In genomic region chr10:24111116-24111778, GRCm38 (mm10) we compare ENCODE assay signal across 9 mouse cellular contexts. TPM values are rescaled to one million over a fixed set of nuclear protein-coding genes. Genes with fewer than 3 reads are reported as not detected.
DNase-seq lines count a peak whose midpoint lies in the region; ATAC-seq and TF ChIP-seq lines count a peak whose summit lies in the region.
"Had no signal": no experiment of that assay in that cellular context is flagged by ENCODE, and none has a peak within 500 bp of the region (broad histone marks: within the 10 kb centered on the region; RNA-seq: fewer than 3 reads in every experiment).

No protein-coding gene starts in this region.

- peak; percentile 71 for TF ChIP-seq CTCF in forebrain, postnatal 0 days (IDR thresholded peaks at IDR 0.05; ENCODE audit: low read depth)
- TF ChIP-seq CTCF in lung, embryonic 14.5 days (IDR thresholded peaks at IDR 0.05; ENCODE audit: low read depth), result peak; percentile 83

- H3K9ac ChIP-seq in forebrain, postnatal 0 days, result no peak overlapping the region
- H3K9ac ChIP-seq in forebrain, embryonic 16.5 days (replicated peaks; ENCODE audit: low read depth, low read length), result no peak overlapping the region
- H3K9ac ChIP-seq in neural tube, embryonic 15.5 days (replicated peaks), result no peak overlapping the region
- H3K9ac ChIP-seq in lung, embryonic 14.5 days, result no peak overlapping the region

- H3K9me3 ChIP-seq in forebrain, postnatal 0 days (ENCODE audit: low read length), result no peaks in the 10 kb centered on the region
- H3K9me3 ChIP-seq in forebrain, embryonic 16.5 days (ENCODE audit: control insufficient read depth, low read length), result no peaks in the 10 kb centered on the region
- no peaks in the 10 kb centered on the region for H3K9me3 ChIP-seq in neural tube, embryonic 15.5 days (replicated peaks)
- H3K9me3 ChIP-seq in lung, embryonic 14.5 days (ENCODE audit: low read depth, low read length), result no peaks in the 10 kb centered on the region

- ATAC-seq in forebrain, postnatal 0 days, result no peak
- no peak for ATAC-seq in forebrain, embryonic 16.5 days
- ATAC-seq in neural tube, embryonic 15.5 days (ENCODE audit: low FRiP score), result no peak
- ATAC-seq in lung, embryonic 14.5 days (ENCODE audit: insufficient read depth), result no peak

- WGBS in forebrain, postnatal 0 days, result 53% methylated on average over 6 of the region's 6 CpGs
- WGBS in forebrain, embryonic 16.5 days, result 51% methylated on average over 6 of the region's 6 CpGs
- WGBS in neural tube, embryonic 15.5 days, result 51% methylated on average over 6 of the region's 6 CpGs
- WGBS in lung, embryonic 14.5 days, result 40% methylated on average over 6 of the region's 6 CpGs

- intact Hi-C loops in heart, postnatal 36 days (cut with DNase I), result loop anchor here (1.0 kb wide), 2 partner anchors 132 to 296 kb away; no protein-coding TSS in a partner anchor

- H3K27me3 ChIP-seq in forebrain, postnatal 0 days (ENCODE audit: insufficient read depth, low read length), result no peaks in the 10 kb centered on the region
- no peaks in the 10 kb centered on the region for H3K27me3 ChIP-seq in forebrain, embryonic 16.5 days (replicated peaks; ENCODE audit: control insufficient read depth, insufficient read depth, low read length)
- no peaks in the 10 kb centered on the region for H3K27me3 ChIP-seq in neural tube, embryonic 15.5 days (replicated peaks)
- no peaks in the 10 kb centered on the region for H3K27me3 ChIP-seq in lung, embryonic 14.5 days (ENCODE audit: insufficient read depth, low read length)

- no peaks in the 10 kb centered on the region for H3K4me1 ChIP-seq in forebrain, postnatal 0 days (ENCODE audit: insufficient read depth)
- H3K4me1 ChIP-seq in forebrain, embryonic 16.5 days (replicated peaks; ENCODE audit: control insufficient read depth, insufficient read depth, low read length), result no peaks in the 10 kb centered on the region
- H3K4me1 ChIP-seq in neural tube, embryonic 15.5 days, result no peaks in the 10 kb centered on the region
- H3K4me1 ChIP-seq in lung, embryonic 14.5 days (ENCODE audit: insufficient read depth), result no peaks in the 10 kb centered on the region

- no peak overlapping the region for H3K4me3 ChIP-seq in forebrain, postnatal 0 days (ENCODE audit: low read depth, low read length)
- H3K4me3 ChIP-seq in forebrain, embryonic 16.5 days (replicated peaks; ENCODE audit: low read length), result no peak overlapping the region
- no peak overlapping the region for H3K4me3 ChIP-seq in neural tube, embryonic 15.5 days (replicated peaks)
- no peak overlapping the region for H3K4me3 ChIP-seq in lung, embryonic 14.5 days (ENCODE audit: low read depth, low read length)

- H3K36me3 ChIP-seq in forebrain, postnatal 0 days (ENCODE audit: insufficient read depth), result no peaks in the 10 kb centered on the region
- H3K36me3 ChIP-seq in forebrain, embryonic 16.5 days (ENCODE audit: control insufficient read depth, insufficient read depth), result no peaks in the 10 kb centered on the region
- H3K36me3 ChIP-seq in neural tube, embryonic 15.5 days, result no peaks in the 10 kb centered on the region
- no peaks in the 10 kb centered on the region for H3K36me3 ChIP-seq in lung, embryonic 14.5 days (ENCODE audit: insufficient read depth)

- no peak overlapping the region for H3K27ac ChIP-seq in forebrain, postnatal 0 days (ENCODE audit: low read depth, low read length)
- no peak overlapping the region for H3K27ac ChIP-seq in forebrain, embryonic 16.5 days (ENCODE audit: low read length)
- H3K27ac ChIP-seq in neural tube, embryonic 15.5 days (replicated peaks), result no peak overlapping the region
- no peak overlapping the region for H3K27ac ChIP-seq in lung, embryonic 14.5 days (ENCODE audit: low read depth)

- no peak overlapping the region for H3K4me2 ChIP-seq in forebrain, postnatal 0 days (ENCODE audit: low read depth)
- H3K4me2 ChIP-seq in forebrain, embryonic 16.5 days (ENCODE audit: low read length), result no peak overlapping the region
- no peak overlapping the region for H3K4me2 ChIP-seq in neural tube, embryonic 15.5 days
- H3K4me2 ChIP-seq in lung, embryonic 14.5 days, result no peak overlapping the region

- peak; percentile 44 for DNase-seq in forebrain, postnatal 0 days
- DNase-seq in neural tube, embryonic 10.5 days (ENCODE audit: extremely low spot score, low spot score), result peak; percentile 40
- peak; percentile 36 for DNase-seq in c-Kit-positive CD71-negative TER-119-negative erythroid progenitor cells, embryonic 14.5 days (ENCODE audit: low read depth)
- peak; percentile 17 to 19 for DNase-seq in heart, postnatal 36 days
- peak; percentile 87 for DNase-seq in lung, embryonic 14.5 days
- peak; percentile 32 for DNase-seq in thymus, postnatal 14 days

RNA-seq across cellular contexts. Expression of gene Taar9, which starts 1.9 kb away (rescaled TPM):
- total RNA-seq in forebrain, postnatal 0 days (2014; rRNA removed), result not detected in 2 replicates
- polyA plus RNA-seq in forebrain, postnatal 0 days (2015; fragmentation: Nextera tagmentation; extraction: Ambion mirVana), result not detected in 2 replicates
- not detected in 2 replicates for polyA plus RNA-seq in forebrain, embryonic 16.5 days (2015; fragmentation: Nextera tagmentation; extraction: Ambion mirVana)
- polyA plus RNA-seq in neural tube, embryonic 15.5 days (2015; fragmentation: Nextera tagmentation; extraction: Ambion mirVana), result not detected in 2 replicates
- not detected for total RNA-seq in heart, postnatal 36 days (2021)
- not detected in 2 replicates for polyA plus RNA-seq in lung, embryonic 14.5 days (2014; fragmentation: Nextera tagmentation; extraction: Ambion mirVana)
- polyA plus RNA-seq: large intestine, adult 2 months had no signal

RNA-seq across cellular contexts. Expression of gene Taar8c, which starts 9.5 kb away (rescaled TPM):
- not detected in 2 replicates for total RNA-seq in forebrain, postnatal 0 days (2014; rRNA removed)
- polyA plus RNA-seq in forebrain, postnatal 0 days (2015; fragmentation: Nextera tagmentation; extraction: Ambion mirVana), result not detected in 2 replicates
- not detected in 2 replicates for polyA plus RNA-seq in forebrain, embryonic 16.5 days (2015; fragmentation: Nextera tagmentation; extraction: Ambion mirVana)
- polyA plus RNA-seq in neural tube, embryonic 15.5 days (2015; fragmentation: Nextera tagmentation; extraction: Ambion mirVana), result not detected in 2 replicates
- total RNA-seq in heart, postnatal 36 days (2021), result not detected
- polyA plus RNA-seq in lung, embryonic 14.5 days (2014; fragmentation: Nextera tagmentation; extraction: Ambion mirVana), result not detected in 2 replicates
- polyA plus RNA-seq: large intestine, adult 2 months had no signal

RNA-seq across cellular contexts. Expression of gene Taar8b, which starts 19.2 kb away (rescaled TPM):
- total RNA-seq in forebrain, postnatal 0 days (2014; rRNA removed), result not detected in 2 replicates
- polyA plus RNA-seq in forebrain, postnatal 0 days (2015; fragmentation: Nextera tagmentation; extraction: Ambion mirVana), result not detected in 2 replicates
- not detected in 2 replicates for polyA plus RNA-seq in forebrain, embryonic 16.5 days (2015; fragmentation: Nextera tagmentation; extraction: Ambion mirVana)
- polyA plus RNA-seq in neural tube, embryonic 15.5 days (2015; fragmentation: Nextera tagmentation; extraction: Ambion mirVana), result not detected in 2 replicates
- not detected for total RNA-seq in heart, postnatal 36 days (2021)
- not detected in 2 replicates for polyA plus RNA-seq in lung, embryonic 14.5 days (2014; fragmentation: Nextera tagmentation; extraction: Ambion mirVana)
- polyA plus RNA-seq: large intestine, adult 2 months had no signal

RNA-seq across cellular contexts. Expression of gene Taar8a, which starts 34.9 kb away (rescaled TPM):
- total RNA-seq in forebrain, postnatal 0 days (2014; rRNA removed), result not detected in 2 replicates
- not detected in 2 replicates for polyA plus RNA-seq in forebrain, postnatal 0 days (2015; fragmentation: Nextera tagmentation; extraction: Ambion mirVana)
- polyA plus RNA-seq in forebrain, embryonic 16.5 days (2015; fragmentation: Nextera tagmentation; extraction: Ambion mirVana), result not detected in 2 replicates
- not detected in 2 replicates for polyA plus RNA-seq in neural tube, embryonic 15.5 days (2015; fragmentation: Nextera tagmentation; extraction: Ambion mirVana)
- total RNA-seq in heart, postnatal 36 days (2021), result not detected
- polyA plus RNA-seq in lung, embryonic 14.5 days (2014; fragmentation: Nextera tagmentation; extraction: Ambion mirVana), result not detected in 2 replicates
- polyA plus RNA-seq: large intestine, adult 2 months had no signal

RNA-seq across cellular contexts. Expression of gene Stx7, which starts 37.9 kb away (rescaled TPM):
- 160 and 169 TPM in 2 replicates for total RNA-seq in forebrain, postnatal 0 days (2014; rRNA removed)
- 318 and 351 TPM in 2 replicates for polyA plus RNA-seq in forebrain, postnatal 0 days (2015; fragmentation: Nextera tagmentation; extraction: Ambion mirVana)
- polyA plus RNA-seq in forebrain, embryonic 16.5 days (2015; fragmentation: Nextera tagmentation; extraction: Ambion mirVana), result 287 and 301 TPM in 2 replicates
- polyA plus RNA-seq in neural tube, embryonic 15.5 days (2015; fragmentation: Nextera tagmentation; extraction: Ambion mirVana), result 280 and 309 TPM in 2 replicates
- 10 to 100 TPM; 41.6 to 46.6 TPM for total RNA-seq in heart, postnatal 36 days (2021)
- polyA plus RNA-seq in lung, embryonic 14.5 days (2014; fragmentation: Nextera tagmentation; extraction: Ambion mirVana), result 76.1 and 77.8 TPM in 2 replicates

Comparison
In these comparisons a context has a peak if more than half of its experiments do, and no peak if none do; other contexts are left out.
1. DNase-seq: peak in every context shown above with its lines; median percentile 87 in lung, embryonic 14.5 days; 44 in forebrain, postnatal 0 days; 40 in neural tube, embryonic 10.5 days; 36 in c-Kit-positive CD71-negative TER-119-negative erythroid progenitor cells, embryonic 14.5 days; 32 in thymus, postnatal 14 days; 18 in heart, postnatal 36 days.